Mouse (Mus musculus): ENCODE measurements at regions not wholly inside any gene's neighbourhood (a gene's known extent, or its start where the extent isn't known, plus 50 kb on each side); places are given as distances from the start of the nearest gene placed in this dataset.

DNA sequence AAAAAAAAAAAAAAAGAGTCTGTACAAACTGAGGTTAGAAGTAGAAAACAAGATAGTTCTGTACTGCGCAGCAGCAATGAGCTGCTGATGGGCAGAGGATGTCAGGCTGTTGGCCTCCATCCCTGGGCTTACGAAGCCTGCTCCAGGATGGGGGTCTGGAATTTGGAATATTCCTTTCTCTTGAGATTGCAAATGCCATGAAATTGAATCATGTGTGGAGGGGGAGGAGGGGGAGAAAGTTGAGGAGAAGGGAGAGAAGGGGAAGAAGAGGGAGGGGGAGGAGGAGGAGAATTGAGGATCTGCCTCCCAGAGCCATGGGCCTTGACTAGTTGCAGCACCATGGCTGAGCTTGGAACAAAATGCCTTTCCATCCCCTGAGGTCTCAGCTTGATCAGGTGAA, 87.6 kb upstream of the 2610301B20Rik start:
- Histone ChIP-seq H3K9ac (ENCODE audit: low read depth, low read length, severe bottlenecking) (no peak overlapping the region), H3K4me3 (replicated peaks; ENCODE audit: low read length) (no peak overlapping the region), H3K27me3 (ENCODE audit: control insufficient read depth, insufficient read depth, low read length) (no peaks in the 10 kb centered on the region), H3K9me3 (ENCODE audit: control insufficient read depth, low read length) (no peaks in the 10 kb centered on the region), H3K4me2 (replicated peaks; ENCODE audit: low read depth, low read length, severe bottlenecking) (no peak overlapping the region), H3K36me3 (ENCODE audit: control insufficient read depth, insufficient read depth, low read length) (no peaks in the 10 kb centered on the region), H3K4me1 (ENCODE audit: control insufficient read depth, insufficient read depth, low read length) (no peaks in the 10 kb centered on the region), H3K27ac (replicated peaks; ENCODE audit: low read depth, low read length) (no peak overlapping the region)
- ATAC-seq (ENCODE audit: low FRiP score, low read depth) = peak; percentile 37; the same call in 1 of the 2 replicates
- DNase-seq (ENCODE audit: low spot score) = peak; percentile 20
- 67% methylated on average over 2 of the region's 2 CpGs for WGBS
- no peak for TF ChIP-seq POLR2A (IDR thresholded peaks at IDR 0.05; ENCODE audit: borderline replicate concordance, extremely low read depth, insufficient read depth, insufficient read length)

GRCm38 (mm10) chr4:10788306-10788705, 86.0 kb upstream of the 2610301B20Rik start:
- no peak overlapping the region for H3K4me2 ChIP-seq (replicated peaks; ENCODE audit: low read depth, low read length, severe bottlenecking)
- no peaks in the 10 kb centered on the region for H3K9me3 ChIP-seq (ENCODE audit: control insufficient read depth, low read length)
- no peak for DNase-seq (ENCODE audit: low spot score)
- H3K9ac ChIP-seq (ENCODE audit: low read depth, low read length, severe bottlenecking) = no peak overlapping the region
- no peaks in the 10 kb centered on the region for H3K27me3 ChIP-seq (ENCODE audit: control insufficient read depth, insufficient read depth, low read length)
- H3K27ac ChIP-seq (replicated peaks; ENCODE audit: low read depth, low read length) = no peak overlapping the region
- peaks cover 4% of the 10 kb centered on the region; the same call in 1 of the 2 replicates for H3K4me1 ChIP-seq (ENCODE audit: control insufficient read depth, insufficient read depth, low read length)
- no peaks in the 10 kb centered on the region for H3K36me3 ChIP-seq (ENCODE audit: control insufficient read depth, insufficient read depth, low read length)
- no peak for ATAC-seq (ENCODE audit: low FRiP score, low read depth)
- H3K4me3 ChIP-seq (replicated peaks; ENCODE audit: low read length) = no peak overlapping the region
- TF ChIP-seq POLR2A (IDR thresholded peaks at IDR 0.05; ENCODE audit: borderline replicate concordance, extremely low read depth, insufficient read depth, insufficient read length) = no peak

DNA sequence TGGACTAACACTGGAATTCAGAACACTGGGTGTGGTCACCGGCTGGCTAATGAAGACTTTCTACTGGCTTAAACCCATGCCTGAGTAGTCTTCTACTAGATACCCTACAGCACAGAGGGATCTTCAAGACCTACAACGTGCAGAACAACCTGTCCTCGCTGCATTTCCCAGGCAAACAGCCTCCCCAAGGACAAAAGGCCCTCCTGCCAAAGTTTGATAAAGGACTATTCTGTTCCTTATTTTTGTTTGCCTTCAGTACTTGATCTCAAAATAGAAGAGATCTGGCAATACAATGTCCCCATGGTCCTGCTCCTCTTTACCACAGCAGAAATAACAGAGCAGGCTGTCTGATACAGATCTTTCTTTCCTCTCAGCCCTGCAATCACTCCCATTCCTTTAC, 85.2 kb upstream of the 2610301B20Rik start:
- Histone ChIP-seq H3K27me3 (ENCODE audit: control insufficient read depth, insufficient read depth, low read length) (no peaks in the 10 kb centered on the region), H3K4me1 (ENCODE audit: control insufficient read depth, insufficient read depth, low read length) (peaks cover 8% of the 10 kb centered on the region), H3K9me3 (ENCODE audit: control insufficient read depth, low read length) (no peaks in the 10 kb centered on the region), H3K4me3 (replicated peaks; ENCODE audit: low read length) (no peak overlapping the region), H3K27ac (replicated peaks; ENCODE audit: low read depth, low read length) (no peak overlapping the region), H3K4me2 (replicated peaks; ENCODE audit: low read depth, low read length, severe bottlenecking) (no peak overlapping the region), H3K36me3 (ENCODE audit: control insufficient read depth, insufficient read depth, low read length) (no peaks in the 10 kb centered on the region), H3K9ac (ENCODE audit: low read depth, low read length, severe bottlenecking) (no peak overlapping the region)
- DNase-seq (ENCODE audit: low spot score) = no peak
- 82% methylated on average over 3 of the region's 3 CpGs for WGBS
- no peak for ATAC-seq (ENCODE audit: low FRiP score, low read depth)
- no peak for TF ChIP-seq POLR2A (IDR thresholded peaks at IDR 0.05; ENCODE audit: borderline replicate concordance, extremely low read depth, insufficient read depth, insufficient read length)

- H3K4me1 ChIP-seq (ENCODE audit: control insufficient read depth, insufficient read depth, low read length) = peaks cover 13% of the 10 kb centered on the region
- WGBS = 45% methylated on average over 3 of the region's 3 CpGs
- no peak overlapping the region for H3K27ac ChIP-seq (replicated peaks; ENCODE audit: low read depth, low read length)
- DNase-seq (ENCODE audit: low spot score) (no peak), ATAC-seq (ENCODE audit: low FRiP score, low read depth) (no peak)
- TF ChIP-seq POLR2A (IDR thresholded peaks at IDR 0.05; ENCODE audit: borderline replicate concordance, extremely low read depth, insufficient read depth, insufficient read length) = no peak
- no peak overlapping the region for H3K9ac ChIP-seq (ENCODE audit: low read depth, low read length, severe bottlenecking)
- H3K4me2 ChIP-seq (replicated peaks; ENCODE audit: low read depth, low read length, severe bottlenecking) = no peak overlapping the region
- H3K9me3 ChIP-seq (ENCODE audit: control insufficient read depth, low read length) = no peaks in the 10 kb centered on the region
- H3K27me3 ChIP-seq (ENCODE audit: control insufficient read depth, insufficient read depth, low read length) = no peaks in the 10 kb centered on the region
- H3K4me3 ChIP-seq (replicated peaks; ENCODE audit: low read length) = no peak overlapping the region
- no peaks in the 10 kb centered on the region for H3K36me3 ChIP-seq (ENCODE audit: control insufficient read depth, insufficient read depth, low read length)
These were observed 81.7 kb upstream of the 2610301B20Rik start for GRCm38 (mm10) chr4:10792628-10793027.

DNA sequence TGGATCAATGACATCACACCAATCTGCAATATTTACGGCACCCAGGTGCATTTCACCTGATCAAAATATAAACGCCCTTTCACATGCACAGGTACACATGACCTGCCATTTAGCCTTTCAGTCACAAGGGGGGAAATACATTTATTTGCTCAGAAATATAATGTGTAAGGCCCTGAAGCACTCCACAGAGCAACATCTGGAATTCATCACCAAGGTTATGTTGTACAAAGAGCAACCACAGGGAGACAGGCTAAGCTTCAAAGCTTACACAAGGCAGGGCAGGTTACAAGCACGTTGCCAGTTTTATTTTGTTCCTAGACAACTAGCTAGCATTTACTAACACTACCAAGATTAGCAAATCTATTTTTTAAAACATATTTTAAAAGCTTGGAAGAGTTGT, 79.8 kb upstream of the 2610301B20Rik start:
- no peak overlapping the region for H3K9ac ChIP-seq (ENCODE audit: low read depth, low read length, severe bottlenecking)
- H3K27ac ChIP-seq (replicated peaks; ENCODE audit: low read depth, low read length) = no peak overlapping the region
- H3K4me3 ChIP-seq (replicated peaks; ENCODE audit: low read length) = no peak overlapping the region
- TF ChIP-seq POLR2A (IDR thresholded peaks at IDR 0.05; ENCODE audit: borderline replicate concordance, extremely low read depth, insufficient read depth, insufficient read length) = no peak
- WGBS = 27% methylated on average over 3 of the region's 3 CpGs
- no peaks in the 10 kb centered on the region for H3K9me3 ChIP-seq (ENCODE audit: control insufficient read depth, low read length)
- no peak overlapping the region for H3K4me2 ChIP-seq (replicated peaks; ENCODE audit: low read depth, low read length, severe bottlenecking)
- DNase-seq (ENCODE audit: low spot score) = peak; percentile 74
- ATAC-seq (ENCODE audit: low FRiP score, low read depth) = peak; percentile 84; the same call in 1 of the 2 replicates
- H3K27me3 ChIP-seq (ENCODE audit: control insufficient read depth, insufficient read depth, low read length) = no peaks in the 10 kb centered on the region
- H3K4me1 ChIP-seq (ENCODE audit: control insufficient read depth, insufficient read depth, low read length) = peaks cover 13% of the 10 kb centered on the region
- H3K36me3 ChIP-seq (ENCODE audit: control insufficient read depth, insufficient read depth, low read length) = no peaks in the 10 kb centered on the region
